Mouse (Mus musculus) c-Kit-positive CD71-positive TER-119-negative erythroid progenitor cells, embryonic 14.5 days (primary cell): ENCODE data around the gene Slc24a5.

Experiments used
- DNase-seq: peaks from one replicate; pipeline ENCODE4 v3.0.0-alpha.2; 2013; ENCODE audit warnings: low read depth

Gene Slc24a5

DNA sequence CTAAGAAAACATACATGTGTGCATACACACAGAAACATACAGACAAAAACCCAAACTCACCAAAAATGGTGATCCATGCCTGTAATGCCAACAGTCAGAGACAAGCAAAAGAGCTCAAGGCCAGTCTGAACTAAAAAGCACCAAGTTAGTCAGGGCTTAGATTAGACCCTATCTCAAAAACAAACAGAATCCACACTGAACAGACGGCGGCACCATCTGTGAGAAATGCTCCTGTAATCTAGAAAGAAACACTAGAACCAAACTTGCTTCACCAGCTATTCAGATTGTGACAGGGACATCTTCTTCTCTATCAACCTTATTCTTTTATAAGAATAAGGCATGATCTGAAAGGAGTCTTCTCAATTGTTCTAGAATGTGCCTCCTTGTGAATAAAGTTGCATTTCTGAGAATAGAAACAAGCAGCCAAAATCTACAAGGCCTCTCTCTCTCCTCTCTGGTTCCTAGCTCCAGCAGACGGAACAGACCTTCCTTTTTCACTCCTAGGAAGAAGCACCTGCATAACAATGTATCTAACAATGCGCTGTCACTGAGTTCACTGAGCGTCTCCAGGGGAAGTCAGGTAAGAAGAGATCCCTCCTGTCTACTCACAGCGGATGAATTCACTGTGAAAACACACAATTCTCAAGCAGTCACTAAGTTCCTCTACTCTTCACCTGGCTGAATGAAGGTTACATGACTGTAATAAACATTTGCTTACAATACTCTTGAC lies 51.6 kb downstream of the Slc24a5 start:
- DNase-seq = no peak

DNA sequence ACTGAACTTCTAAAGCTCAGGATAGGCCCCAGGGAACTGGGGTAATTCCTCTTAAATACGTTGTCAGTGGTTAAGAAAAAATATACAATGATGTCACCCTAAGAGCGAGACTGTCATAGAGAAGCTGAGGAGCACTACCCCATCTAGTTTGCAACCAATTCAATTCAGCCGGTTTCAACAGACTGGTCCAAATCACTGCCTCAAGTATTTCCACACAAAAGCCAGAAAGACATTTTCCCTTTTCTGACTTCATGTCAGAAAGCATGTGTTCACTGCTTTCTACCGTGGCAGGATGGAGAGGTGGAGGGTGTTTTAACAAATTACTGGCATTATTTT lies 54.3 kb downstream of the Slc24a5 start:
- DNase-seq = no peak

DNA sequence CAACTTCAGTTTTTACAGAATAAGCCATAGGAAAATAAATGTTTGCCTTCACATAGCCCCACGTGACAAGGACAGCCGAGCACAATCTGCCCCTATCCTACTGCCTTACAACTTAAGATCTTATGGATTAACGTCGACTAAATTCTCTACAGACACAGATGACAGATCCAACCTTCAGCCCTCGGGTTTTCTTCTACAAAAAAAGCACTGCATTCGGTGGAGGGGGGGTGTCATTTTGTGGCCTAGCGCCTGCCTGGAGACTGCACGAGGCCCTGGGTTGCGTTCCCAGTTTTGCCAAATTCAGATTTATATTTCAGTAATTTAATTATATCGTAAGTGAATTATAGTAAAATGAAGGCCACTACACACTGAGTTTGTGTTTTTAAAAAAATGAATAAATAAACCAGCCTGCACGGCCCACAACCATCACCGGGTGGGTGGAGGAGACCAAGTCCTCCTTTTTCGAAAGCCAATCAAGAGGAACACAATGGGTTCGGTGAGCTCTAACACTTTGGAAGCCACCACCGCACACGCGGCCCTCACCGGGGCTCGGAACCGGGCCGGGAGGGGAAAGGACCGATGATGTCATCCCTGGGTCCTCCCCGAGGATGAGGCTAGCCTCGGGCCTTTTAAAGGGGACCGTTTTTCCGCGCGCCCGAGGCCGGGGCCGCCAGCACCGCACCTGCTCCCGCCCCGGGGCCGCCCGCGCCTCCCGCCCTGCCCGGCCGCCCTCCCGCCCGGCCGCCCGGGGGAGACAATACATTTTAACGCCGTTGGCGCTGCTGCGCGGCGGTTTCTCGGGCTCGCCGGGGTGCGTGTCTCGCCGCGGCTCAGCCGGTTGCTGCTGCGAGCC lies 54.9 kb downstream of the Slc24a5 start:
- DNase-seq = no peak

DNA sequence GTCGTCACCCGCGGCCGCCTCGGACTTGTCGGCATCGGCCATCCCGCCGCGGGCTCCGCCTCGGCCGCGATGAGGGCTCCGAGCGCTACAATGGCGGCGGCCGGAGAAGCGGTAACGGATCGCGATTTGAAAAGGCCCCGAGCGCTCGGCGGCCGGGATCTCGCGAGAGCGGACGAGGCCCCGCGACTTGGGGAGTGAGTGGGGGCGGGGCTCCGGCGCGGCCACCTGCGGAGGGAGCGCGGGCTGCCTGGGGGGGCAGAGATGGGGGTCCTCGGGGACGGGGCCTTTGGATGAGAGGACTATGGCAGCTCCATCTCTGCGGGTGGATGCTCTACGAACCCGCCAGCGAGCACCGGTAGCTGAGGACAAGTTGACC lies 55.5 kb downstream of the Slc24a5 start, which contains the start of gene Myef2:
Myef2 (minus strand) TSS at position 185 of the 376 bp plus-strand sequence.
- DNase-seq = peak; percentile 64

DNA sequence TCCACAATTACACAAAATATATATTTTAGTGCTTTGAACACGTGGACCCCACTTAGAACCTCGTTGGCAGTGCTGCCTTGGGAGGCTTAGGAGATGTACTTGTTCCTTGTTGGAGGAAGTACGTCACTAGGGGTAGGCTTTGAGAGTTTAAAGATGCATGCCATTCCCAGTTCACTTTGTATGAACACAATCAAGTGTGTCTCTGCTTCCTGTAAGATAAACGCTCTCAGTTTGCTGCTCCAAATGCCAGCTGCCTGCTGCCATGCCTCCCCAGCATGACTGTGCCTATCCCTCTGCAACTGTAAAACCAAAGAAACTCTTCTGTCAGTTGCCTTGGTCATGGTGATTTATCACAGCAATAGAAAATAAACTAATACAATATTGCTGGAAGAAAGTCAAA lies 57.9 kb downstream of the Slc24a5 start:
- DNase-seq = no peak

DNA sequence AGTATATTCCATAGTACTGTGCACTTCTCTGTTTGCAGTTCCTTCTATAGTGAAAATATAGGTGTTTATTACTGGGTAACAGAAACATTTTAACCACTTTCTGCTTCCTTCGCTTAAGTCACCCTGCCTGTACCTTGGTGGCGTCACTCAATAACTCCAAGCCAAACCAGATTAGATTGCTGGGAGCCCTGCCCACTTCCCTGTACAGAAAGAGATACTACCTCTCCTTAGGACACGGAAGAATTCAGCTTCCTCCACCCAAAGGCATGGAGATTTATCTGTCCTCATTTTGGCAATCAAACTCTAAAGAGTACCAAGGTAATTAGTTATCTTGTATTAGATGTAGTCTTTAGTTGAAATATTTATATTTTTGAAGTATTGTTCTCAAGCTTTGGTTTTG lies 58.9 kb downstream of the Slc24a5 start:
- DNase-seq = no peak

DNA sequence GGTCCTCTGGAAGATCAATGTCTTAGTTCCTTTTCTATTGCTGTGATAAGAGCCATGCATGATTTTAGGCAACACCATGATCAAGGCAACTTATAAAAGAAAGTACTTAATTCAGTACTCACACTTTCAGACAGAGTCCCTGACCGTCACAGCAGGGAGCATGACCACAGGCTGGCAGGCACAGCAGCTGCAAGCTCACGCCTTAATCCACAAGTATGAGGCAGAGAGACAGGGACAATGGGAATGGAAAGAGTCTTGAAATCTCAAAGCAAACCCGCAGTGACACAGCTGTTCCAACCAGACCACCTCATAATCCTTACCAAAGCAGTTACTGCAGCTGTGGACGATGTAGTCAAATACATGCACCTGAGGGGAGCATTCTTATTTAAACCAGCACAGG lies 66.2 kb downstream of the Slc24a5 start:
- no peak for DNase-seq

DNA sequence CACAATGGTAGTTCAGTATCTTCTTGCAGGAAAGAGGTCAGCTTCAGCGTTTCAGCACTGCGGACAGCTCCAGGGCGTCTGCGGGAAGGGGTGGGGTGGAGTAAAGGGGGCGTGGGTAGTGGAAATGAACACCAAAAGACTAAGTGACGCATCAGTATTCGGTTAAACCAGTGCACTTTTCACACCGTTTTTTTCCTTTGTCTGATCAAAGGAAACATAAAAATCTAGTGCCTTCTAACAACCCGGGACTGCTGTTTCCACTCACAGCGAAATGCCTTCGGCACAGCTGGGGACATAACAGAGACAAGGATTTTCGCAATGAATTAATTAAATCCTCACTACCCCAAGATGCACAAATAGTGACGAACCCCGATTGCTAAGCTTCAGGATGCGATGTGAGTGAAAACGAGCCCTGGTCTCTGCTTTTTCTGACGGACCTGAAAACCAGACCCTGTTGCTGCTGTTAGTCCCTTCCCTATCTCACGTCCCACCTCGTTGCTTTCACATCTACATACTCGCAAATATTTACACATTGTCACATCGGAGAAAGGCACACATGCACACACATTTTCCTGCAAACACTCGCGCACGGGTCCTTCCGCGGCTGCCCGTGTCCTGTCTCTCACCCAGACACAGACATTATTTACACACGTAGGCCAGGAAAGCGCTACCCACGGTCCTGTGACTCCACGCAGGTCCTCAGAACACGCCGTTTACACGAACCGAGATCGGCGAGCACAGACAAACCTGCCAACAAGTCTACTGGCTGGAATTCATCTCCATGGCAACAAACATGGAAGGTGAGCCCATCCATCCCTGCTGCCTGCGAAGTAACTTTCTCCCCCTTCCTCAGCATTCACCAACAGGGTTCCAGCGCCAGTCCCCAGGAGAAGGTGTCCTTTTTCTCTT lies 68.2 kb downstream of the Slc24a5 start, which contains the start of gene Ctxn2:
Ctxn2 (plus strand) TSS at position 790 of the 909 bp plus-strand sequence.
- DNase-seq = peak; percentile 72

DNA sequence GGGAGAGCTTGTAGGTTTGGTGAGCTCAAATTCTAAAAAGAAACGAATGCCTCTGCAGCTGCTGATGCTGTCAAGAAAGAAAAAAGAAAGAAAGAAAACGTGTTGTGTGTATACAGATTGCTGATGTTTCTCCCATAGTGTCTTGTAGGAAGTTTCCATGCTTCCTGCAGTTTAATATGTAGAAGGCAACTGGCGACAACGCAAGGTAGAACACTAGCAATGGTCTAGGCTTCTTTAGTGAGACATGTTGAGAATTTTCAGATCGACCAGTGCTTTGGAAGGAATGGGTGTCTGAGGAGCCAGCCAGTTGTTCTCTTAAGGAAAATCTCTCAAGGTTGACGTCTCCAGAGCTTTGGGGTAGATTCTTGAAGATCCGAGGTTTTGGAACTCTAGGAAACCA lies 68.9 kb downstream of the Slc24a5 start:
- no peak for DNase-seq
